Mouse (Mus musculus) heart, embryonic 14.5 days (tissue): ENCODE results near the gene Gna12. TPM values are rescaled to one million over a fixed set of nuclear protein-coding genes. Genes with fewer than 3 reads are reported as not detected.

Experiments
- ATAC-seq: fragments of 200-750 bp; cut with Nextera tagmentation; 2 replicates; pipeline ENCODE4 v1.8.0; 2017; ENCODE audit warnings: low read depth, moderate TSS enrichment; ENCODE audit not compliant: insufficient number of reproducible peaks, insufficient read depth, low FRiP score
- H3K27ac ChIP-seq, 2 experiments: fragments of 200-500 bp in 1 of 2; fragments of 300-500 bp in 1 of 2; sonication (generic) in 1 of 2; replicated peaks in 1 of 2; 2 replicates each; pipeline ENCODE4 v1.5.1; 2012 to 2014; ENCODE audit warnings: low read depth in 2 of 2, low read length in 2 of 2, control low read depth in 1 of 2, mild to moderate bottlenecking in 1 of 2, mixed read lengths in 1 of 2; ENCODE audit not compliant: control insufficient read depth in 1 of 2, insufficient read depth in 1 of 2
- H3K27me3 ChIP-seq: fragments of 300-500 bp; sonication (generic); 2 replicates; pipeline ENCODE4 v1.6.1; 2014; ENCODE audit warnings: mild to moderate bottlenecking, low read length, control low read depth; ENCODE audit not compliant: control insufficient read depth, insufficient read depth
- H3K36me3 ChIP-seq: fragments of 300-500 bp; sonication (generic); 2 replicates; pipeline ENCODE4 v1.6.1; 2014; ENCODE audit warnings: mild to moderate bottlenecking, control low read depth, low read length, mixed read lengths; ENCODE audit not compliant: control insufficient read depth, insufficient read depth
- H3K4me1 ChIP-seq, 2 experiments: fragments of 200-500 bp in 1 of 2; fragments of 300-500 bp in 1 of 2; sonication (generic) in 1 of 2; 2 replicates each; pipeline ENCODE4 v1.6.1; 2012 to 2014; ENCODE audit warnings: low read length in 2 of 2, control low read depth in 1 of 2, mixed read lengths in 1 of 2; ENCODE audit not compliant: control insufficient read depth in 2 of 2, insufficient read depth in 2 of 2
- H3K4me2 ChIP-seq: fragments of 300-500 bp; sonication (generic); 2 replicates; pipeline ENCODE4 v1.6.1; 2014; ENCODE audit warnings: mild to moderate bottlenecking, low read length
- H3K4me3 ChIP-seq, 2 experiments: fragments of 200-500 bp in 1 of 2; fragments of 300-500 bp in 1 of 2; sonication (generic) in 1 of 2; 2 replicates each; pipeline ENCODE4 v1.5.1; 2012 to 2014; ENCODE audit warnings: low read length in 2 of 2, mild to moderate bottlenecking in 2 of 2, control low read depth in 1 of 2, low read depth in 1 of 2, moderate library complexity in 1 of 2; ENCODE audit not compliant: control insufficient read depth in 1 of 2, insufficient read depth in 1 of 2
- H3K9ac ChIP-seq: fragments of 300-500 bp; sonication (generic); 2 replicates; pipeline ENCODE4 v1.6.1; 2014; ENCODE audit warnings: mild to moderate bottlenecking, low read length
- H3K9me3 ChIP-seq: fragments of 300-500 bp; sonication (generic); 2 replicates; pipeline ENCODE4 v1.6.1; 2016; ENCODE audit warnings: low read length, control low read depth; ENCODE audit not compliant: control insufficient read depth
- WGBS: fragments of 180-500 bp; shearing (Covaris S2); extraction: QIAGEN DNeasy Blood & Tissue Kit; methylation state at CpG from one replicate; pipeline ENCODE4 v1.1.7; 2014; 5-methylcytosine and 5-hydroxymethylcytosine counted together
- polyA plus RNA-seq: library from polyadenylated mRNA; unstranded; fragments of >200 nt; fragmentation: Nextera tagmentation; extraction: Ambion mirVana; gene quantifications from 2 replicates; pipeline ENCODE4 v1.2.1, GENCODE M21; 2014

Gene Gna12
- polyA plus RNA-seq, 1 experiment from 2014 or later, result 53.8 TPM

GRCm38 (mm10) chr5:140732195-140732594 is 98.0 kb downstream of the Gna12 start:
- Histone ChIP-seq H3K4me3 (no peak overlapping the region), H3K36me3 (no peaks in the 10 kb centered on the region), H3K9me3 (no peaks in the 10 kb centered on the region), H3K27ac (no peak overlapping the region), H3K9ac (no peak overlapping the region), H3K27me3 (peaks cover 20% of the 10 kb centered on the region), H3K4me2 (no peak overlapping the region), H3K4me1 (peaks cover 6 to 7% of the 10 kb centered on the region in 2 experiments; a peak in 3 of 4 replicates)
- 59% methylated on average over 4 of the region's 4 CpGs for WGBS
- no peak for ATAC-seq

GRCm38 (mm10) chr5:140731040-140731797 is 99.0 kb downstream of the Gna12 start:
- Histone ChIP-seq H3K36me3 (no peaks in the 10 kb centered on the region), H3K4me2 (no peak overlapping the region), H3K4me1 (peaks cover 6 to 7% of the 10 kb centered on the region in 2 experiments; a peak in 3 of 4 replicates), H3K9me3 (no peaks in the 10 kb centered on the region), H3K27ac (no peak overlapping the region), H3K4me3 (no peak overlapping the region), H3K27me3 (peaks cover 10% of the 10 kb centered on the region), H3K9ac (no peak overlapping the region)
- WGBS, result 78% methylated on average over 11 of the region's 11 CpGs
- no peak for ATAC-seq

GRCm38 (mm10) chr5:140726946-140727740 is 103.1 kb downstream of the Gna12 start:
- Histone ChIP-seq H3K4me3 (no peak overlapping the region), H3K4me2 (no peak overlapping the region), H3K9ac (no peak overlapping the region), H3K9me3 (no peaks in the 10 kb centered on the region), H3K27me3 (0 out of 2 replicates have a peak, but pooled peaks cover 7% of the 10 kb centered on the region), H3K27ac (no peak overlapping the region), H3K36me3 (no peaks in the 10 kb centered on the region), H3K4me1 (no peaks in the 10 kb centered on the region)
- no peak for ATAC-seq
- 70% methylated on average over 17 of the region's 17 CpGs for WGBS

- 75% methylated on average over 7 of the region's 7 CpGs for WGBS
- ATAC-seq, result no peak
These were observed 104.0 kb downstream of the Gna12 start for GRCm38 (mm10) chr5:140726062-140726839.

GRCm38 (mm10) chr5:140723822-140724221 is 106.4 kb downstream of the Gna12 start, which contains the start of gene Amz1:
Amz1 (plus strand) TSS chr5:140724127.
- Histone ChIP-seq H3K9me3 (peaks cover 4% of the 10 kb centered on the region; the same call in 1 of the 2 replicates), H3K27me3 (0 out of 2 replicates have a peak, but pooled peaks cover 7% of the 10 kb centered on the region), H3K4me1 (no peaks in the 10 kb centered on the region), H3K4me3 (no peak within 1 kb of the TSS), H3K4me2 (no peak within 1 kb of the TSS), H3K36me3 (peaks cover 14% of the 10 kb centered on the region), H3K9ac (no peak within 1 kb of the TSS), H3K27ac (no peak within 1 kb of the TSS)
- no peak for ATAC-seq
- 72% methylated on average over 13 of the region's 13 CpGs for WGBS

More at GRCm38 (mm10) chr5:140726062-140726839, 104.0 kb downstream of the Gna12 start:
- Histone ChIP-seq H3K9ac (no peak overlapping the region), H3K27ac (no peak overlapping the region), H3K4me2 (no peak overlapping the region), H3K4me3 (no peak overlapping the region), H3K27me3 (0 out of 2 replicates have a peak, but pooled peaks cover 7% of the 10 kb centered on the region), H3K4me1 (no peaks in the 10 kb centered on the region), H3K36me3 (no peaks in the 10 kb centered on the region), H3K9me3 (no peaks in the 10 kb centered on the region)

- no peak for ATAC-seq
- H3K4me1 ChIP-seq, result no peaks in the 10 kb centered on the region
- WGBS, result 67% methylated on average over 3 of the region's 3 CpGs
- peaks cover 31% of the 10 kb centered on the region for H3K36me3 ChIP-seq
- H3K4me3 ChIP-seq, result no peak overlapping the region
- H3K9ac ChIP-seq, result no peak overlapping the region
- no peak overlapping the region for H3K27ac ChIP-seq
- peaks cover 4% of the 10 kb centered on the region; the same call in 1 of the 2 replicates for H3K9me3 ChIP-seq
- H3K27me3 ChIP-seq, result 0 out of 2 replicates have a peak, but pooled peaks cover 7% of the 10 kb centered on the region
- H3K4me2 ChIP-seq, result no peak overlapping the region
These were observed 108.1 kb downstream of the Gna12 start for GRCm38 (mm10) chr5:140722121-140722520.

- H3K4me3 ChIP-seq, result no peak overlapping the region
- no peaks in the 10 kb centered on the region for H3K4me1 ChIP-seq
- H3K36me3 ChIP-seq, result peaks cover 44% of the 10 kb centered on the region
- H3K27ac ChIP-seq, result no peak overlapping the region
- 0 out of 2 replicates have a peak, but pooled peaks cover 7% of the 10 kb centered on the region for H3K27me3 ChIP-seq
- H3K9ac ChIP-seq, result no peak overlapping the region
- WGBS, result 74% methylated on average over 7 of the region's 7 CpGs
- H3K9me3 ChIP-seq, result peaks cover 4% of the 10 kb centered on the region; the same call in 1 of the 2 replicates
- H3K4me2 ChIP-seq, result no peak overlapping the region
- ATAC-seq, result no peak
These were observed 109.5 kb downstream of the Gna12 start for GRCm38 (mm10) chr5:140720773-140721172.
